Mouse (Mus musculus) megakaryocyte progenitor cell, adult 5-6 weeks (primary cell): ENCODE measurements around the gene Mgea5. TPM values are rescaled to one million over a fixed set of nuclear protein-coding genes. Genes with fewer than 3 reads are reported as not detected.

ENCODE experiments used
- ATAC-seq: replicated peaks from 2 replicates; pipeline ENCODE4 v1.8.0; 2016; ENCODE audit warnings: mild to moderate bottlenecking, moderate TSS enrichment, inconsistent platforms; ENCODE audit not compliant: poor library complexity
- total RNA-seq, 2 experiments: library from RNA; stranded (forward) in 1 of 2; stranded (reverse) in 1 of 2; fragments of 157-497, 149-512 nt in 1 of 2; fragments of 200-1000 nt in 1 of 2; gene quantifications; 2 replicates each; pipeline versions ENCODE4 v1.2.3 to v1.2.4; 2015 to 2017

Gene Mgea5
- total RNA-seq, 2 experiments from 2014 or later = 65.4 to 109 TPM

DNA sequence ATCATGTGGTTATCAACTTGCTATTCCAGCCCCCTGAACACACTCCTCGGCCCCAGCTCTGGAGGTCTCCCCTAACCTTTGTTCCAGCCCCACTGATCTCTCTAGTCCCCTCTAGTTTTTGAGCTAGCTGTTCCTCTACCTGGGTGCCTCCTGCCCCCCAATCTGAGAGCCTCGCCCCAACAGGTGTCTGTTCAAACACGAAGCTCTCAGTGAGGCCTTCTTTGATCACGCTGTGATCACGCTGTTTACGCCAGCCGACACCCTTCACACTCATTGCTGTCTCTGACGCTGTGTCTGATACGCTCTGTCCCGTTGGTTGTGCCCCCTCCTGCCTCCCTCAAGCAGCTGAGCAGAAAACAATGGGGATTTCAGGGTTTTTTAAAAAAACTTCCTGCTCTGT lies 50.1 kb downstream of the Mgea5 start:
- ATAC-seq = no peak

DNA sequence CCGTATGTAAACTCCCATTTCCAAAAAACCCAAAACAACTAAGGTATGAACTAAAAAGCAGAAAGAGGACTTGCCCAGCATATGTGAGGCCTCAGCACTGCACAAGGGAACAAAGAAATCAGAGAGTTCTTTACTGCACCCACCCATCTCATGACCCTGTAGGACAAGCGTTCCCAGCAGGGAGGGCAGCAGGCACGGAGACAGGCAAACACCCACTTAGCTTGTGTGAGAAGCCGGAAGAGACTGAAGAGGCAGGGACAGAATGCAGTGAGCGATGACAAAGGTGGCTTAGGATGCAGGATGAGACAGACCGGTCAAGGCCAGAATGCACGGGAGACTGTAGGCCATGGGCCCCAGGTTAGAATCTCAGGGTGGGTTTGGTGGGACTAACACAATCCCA lies 52.0 kb downstream of the Mgea5 start:
- no peak for ATAC-seq

DNA sequence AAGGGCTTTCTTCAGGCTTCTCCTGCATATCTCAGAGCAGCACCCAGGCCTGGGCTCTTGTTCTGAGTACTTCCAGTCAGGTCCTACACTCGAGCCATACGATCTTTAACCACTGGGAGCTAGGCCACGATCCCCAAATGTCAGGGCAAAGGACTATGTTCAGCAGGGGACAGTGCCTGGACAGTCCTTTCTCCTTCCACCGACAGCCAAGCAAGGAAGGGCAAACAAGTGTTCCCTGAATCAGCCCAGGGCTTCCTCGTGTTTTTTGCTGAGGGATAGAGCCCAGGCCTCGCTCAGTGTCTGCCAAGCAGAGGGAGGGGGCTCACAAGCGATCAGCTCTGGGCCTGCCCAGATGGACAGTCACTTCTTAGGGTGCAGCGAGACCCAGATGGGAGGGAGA lies 53.6 kb downstream of the Mgea5 start:
- no peak for ATAC-seq

DNA sequence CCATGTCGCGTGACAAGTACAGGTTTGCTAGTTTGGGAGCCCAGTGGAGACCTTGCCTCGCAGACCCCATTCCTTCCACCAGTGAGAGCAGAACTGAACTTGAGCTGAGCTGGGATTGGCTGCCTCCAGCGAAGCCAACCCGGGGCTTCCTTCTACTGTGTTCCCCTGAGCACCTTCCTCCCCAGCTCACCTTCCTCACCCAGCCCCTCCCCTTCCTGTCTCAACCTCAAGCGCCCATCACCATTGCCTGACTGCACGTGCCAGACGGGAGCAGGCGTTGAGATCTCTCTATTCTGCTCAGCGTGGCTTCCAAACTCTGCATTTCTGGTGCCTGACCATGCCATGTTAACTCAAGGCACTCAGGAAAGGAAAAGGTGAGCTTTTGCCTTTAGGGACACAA lies 56.4 kb downstream of the Mgea5 start:
- ATAC-seq = no peak

DNA sequence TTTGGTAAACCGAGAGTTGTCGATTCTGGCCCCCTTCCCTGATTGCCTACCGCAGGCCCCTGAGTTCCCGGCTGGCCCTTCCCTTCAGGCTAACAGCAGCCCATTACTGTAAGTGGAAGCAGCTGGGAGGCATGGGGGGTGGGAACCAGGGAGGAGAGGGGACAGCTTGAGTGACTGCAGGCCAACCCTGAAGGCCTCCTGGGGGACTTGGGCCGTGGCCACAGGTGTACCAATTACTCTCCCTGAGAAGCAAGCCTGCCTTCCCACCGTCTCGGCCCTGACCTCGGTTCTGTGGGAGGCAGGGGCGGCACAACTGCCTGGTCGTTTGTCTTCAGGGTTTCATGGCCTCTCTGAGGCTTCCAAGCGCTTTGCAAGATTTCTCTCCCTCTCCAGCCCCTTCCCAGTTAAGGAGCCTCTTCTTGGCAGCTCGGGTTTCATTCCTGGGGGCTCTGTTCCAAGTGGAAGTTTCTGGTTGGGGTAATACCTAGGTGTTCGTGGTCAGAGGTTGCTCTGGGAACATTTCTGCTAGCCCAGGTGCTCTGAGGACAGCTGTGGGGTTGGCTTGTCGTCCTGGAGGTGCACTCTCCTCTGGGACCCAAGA lies 57.9 kb downstream of the Mgea5 start:
- no peak for ATAC-seq

DNA sequence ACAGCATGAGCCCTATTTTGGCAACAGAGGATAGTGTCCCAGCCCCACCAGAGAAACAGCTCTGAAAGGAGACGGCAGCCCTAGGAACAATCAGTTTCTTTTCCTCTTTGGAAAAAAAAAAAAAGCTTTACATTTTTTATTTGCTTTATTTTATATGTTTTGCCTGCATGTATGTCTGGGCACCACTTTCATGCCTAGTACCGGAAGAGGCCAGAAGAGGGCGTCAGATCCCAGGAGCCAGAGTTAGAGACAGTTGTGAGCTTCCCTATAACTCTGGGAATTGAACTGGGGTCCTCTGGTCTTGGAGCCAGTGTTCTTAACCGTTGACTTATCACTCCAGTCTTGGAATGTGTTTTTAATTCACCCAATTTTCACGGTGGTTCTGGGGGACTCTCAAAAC lies 61.4 kb downstream of the Mgea5 start:
- no peak for ATAC-seq

DNA sequence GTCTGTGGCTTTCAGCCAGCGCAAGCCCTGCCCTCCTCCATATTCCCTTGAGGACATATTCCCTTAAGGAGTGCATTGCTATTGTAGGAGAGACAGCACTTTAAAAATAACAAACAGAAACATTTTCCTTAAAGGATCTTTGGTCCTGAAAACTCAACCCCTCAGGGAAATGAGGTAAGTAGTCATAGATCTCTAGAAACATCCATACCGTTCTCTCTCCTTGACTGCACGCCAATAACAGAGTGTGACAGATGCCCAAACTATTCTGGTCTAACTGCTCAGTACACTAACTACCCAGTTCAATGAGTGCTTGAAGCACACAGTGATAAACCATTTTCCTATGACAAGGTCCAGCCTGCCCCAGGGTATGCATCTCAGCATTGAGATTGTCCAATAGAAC lies 65.4 kb downstream of the Mgea5 start:
- ATAC-seq = no peak

DNA sequence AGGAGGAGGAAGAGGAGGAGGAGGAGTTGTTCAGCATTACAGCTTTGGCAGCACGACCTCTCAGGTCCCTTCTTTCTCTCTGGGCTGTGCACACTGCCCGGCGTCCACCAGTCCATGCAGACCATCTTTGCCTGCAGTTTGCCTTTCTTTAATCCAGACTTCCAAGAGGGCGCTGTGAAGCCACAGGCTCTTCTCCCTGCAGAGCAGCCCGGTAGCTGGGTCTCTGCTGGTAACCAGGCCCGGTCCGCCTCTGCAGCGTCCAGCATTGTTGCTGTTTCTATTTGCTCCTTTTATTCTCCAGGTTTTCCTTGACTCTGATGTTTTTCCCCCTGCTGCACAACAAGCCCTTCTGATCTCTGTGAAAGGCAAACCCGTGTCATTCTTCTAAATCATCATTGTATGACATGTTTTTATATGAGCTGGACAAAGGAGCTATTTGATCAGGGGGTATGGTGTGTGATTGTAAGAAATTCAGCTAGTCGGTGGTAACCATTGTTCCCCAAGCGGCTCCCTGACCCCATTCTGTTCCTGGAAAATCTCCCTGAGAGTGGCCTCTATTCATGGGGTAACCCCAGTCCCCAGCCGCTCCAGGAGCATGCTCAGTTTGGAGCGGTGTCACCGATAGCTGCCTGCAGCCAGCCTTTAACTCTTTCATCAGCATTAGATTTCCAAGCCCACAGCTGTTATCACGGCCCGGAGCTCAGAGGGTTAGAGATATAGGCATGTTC lies 66.0 kb downstream of the Mgea5 start:
- no peak for ATAC-seq

DNA sequence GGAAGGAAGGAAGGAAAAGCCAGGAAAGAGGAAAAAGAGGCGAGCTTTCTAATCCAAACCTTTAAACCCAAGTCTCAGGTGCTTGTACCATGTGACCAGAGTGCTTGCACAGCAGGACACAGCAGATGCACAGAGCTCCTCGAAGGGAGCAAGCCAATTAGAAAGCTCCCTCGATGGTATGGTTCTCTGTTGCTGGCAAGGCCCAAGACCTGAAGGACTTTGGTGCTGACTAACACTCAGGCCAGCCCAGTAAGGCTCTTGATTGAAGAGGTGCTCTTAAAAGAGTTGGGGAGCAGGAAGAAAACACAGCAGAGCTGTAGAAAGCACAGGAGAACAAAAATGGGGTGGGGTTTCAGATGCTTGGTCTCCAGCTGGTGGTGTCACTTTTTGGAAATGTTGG lies 74.9 kb downstream of the Mgea5 start:
- ATAC-seq = no peak

Other genes starting within 250 kb of the Mgea5 start
- gene Poll, start 223.3 kb downstream of the Mgea5 start, total RNA-seq (2015) = 5.6 and 7.0 TPM in 2 replicates
- 13.2 and 18.5 TPM in 2 replicates for gene Poll, start 223.3 kb downstream of the Mgea5 start, total RNA-seq (2017)
- 21.1 and 32.4 TPM in 2 replicates for gene Gm17018, start 223.2 kb downstream of the Mgea5 start, total RNA-seq (2015)
- gene Gm17018, start 223.2 kb downstream of the Mgea5 start, total RNA-seq (2017) = 39.5 and 40.6 TPM in 2 replicates
- 26.0 and 27.0 TPM in 2 replicates for gene Fbxw4, start 123.5 kb downstream of the Mgea5 start, total RNA-seq (2015)
- 22.3 and 31.5 TPM in 2 replicates for gene Fbxw4, start 123.5 kb downstream of the Mgea5 start, total RNA-seq (2017)
- not detected in 2 replicates for gene Fgf8, start 40.9 kb downstream of the Mgea5 start, total RNA-seq (2015)
- gene Fgf8, start 40.9 kb downstream of the Mgea5 start, total RNA-seq (2017) = not detected in 2 replicates
- 105 and 126 TPM in 2 replicates for gene Npm3, start 34.2 kb downstream of the Mgea5 start, total RNA-seq (2015)
- 115 and 121 TPM in 2 replicates for gene Npm3, start 34.2 kb downstream of the Mgea5 start, total RNA-seq (2017)
- 1.5 TPM in 1 of 2 replicates, not detected in the other for gene Kcnip2, start 32.2 kb upstream of the Mgea5 start, total RNA-seq (2015)
- gene Kcnip2, start 32.2 kb upstream of the Mgea5 start, total RNA-seq (2017) = 0.07 TPM in 1 of 2 replicates, not detected in the other
- 11.3 and 11.8 TPM in 2 replicates for gene Armh3, start 214.7 kb upstream of the Mgea5 start, total RNA-seq (2015)
- 5.3 and 9.0 TPM in 2 replicates for gene Armh3, start 214.7 kb upstream of the Mgea5 start, total RNA-seq (2017)
- gene Hps6, start 219.7 kb upstream of the Mgea5 start, total RNA-seq (2015) = 0.49 and 1.1 TPM in 2 replicates
- gene Hps6, start 219.7 kb upstream of the Mgea5 start, total RNA-seq (2017) = 5.9 and 7.1 TPM in 2 replicates